Mouse (Mus musculus) MEL (cell line): ENCODE results near the gene Slc29a3. TPM values are rescaled to one million over a fixed set of nuclear protein-coding genes. Genes with fewer than 3 reads are reported as not detected.

ENCODE experiments used
- DNase-seq: peaks from one replicate; pipeline ENCODE4 v3.0.0; 2011; ENCODE audit warnings: low read depth, low spot score
- H3K27ac ChIP-seq: 2 replicates; pipeline ENCODE4 v1.5.1; 2012; ENCODE audit warnings: low read depth, mild to moderate bottlenecking, control low read depth, low read length, moderate library complexity; ENCODE audit not compliant: control insufficient read depth
- H3K27me3 ChIP-seq, 2 experiments: fragments of 150-350 bp in 1 of 2; sonication (generic) in 1 of 2; 2 replicates each; pipeline ENCODE4 v1.6.1; 2012; ENCODE audit warnings: low read length in 2 of 2, mild to moderate bottlenecking in 2 of 2, improper control_type of control experiment in 1 of 2, moderate library complexity in 1 of 2; ENCODE audit not compliant: insufficient read depth in 2 of 2, control insufficient read depth in 1 of 2
- H3K36me3 ChIP-seq, 2 experiments: 2 replicates each; pipeline ENCODE4 v1.6.1; 2012 to 2014; ENCODE audit warnings: low read length in 2 of 2, improper control_type of control experiment in 1 of 2, inconsistent platforms in 1 of 2, mild to moderate bottlenecking in 1 of 2; ENCODE audit not compliant: insufficient read depth in 2 of 2, control insufficient read depth in 1 of 2
- H3K4me1 ChIP-seq, 2 experiments: fragments of 150-350 bp in 1 of 2; sonication (generic) in 1 of 2; 2 replicates each; pipeline ENCODE4 v1.6.1; 2012; ENCODE audit warnings: low read length in 2 of 2, improper control_type of control experiment in 1 of 2, mild to moderate bottlenecking in 1 of 2; ENCODE audit not compliant: insufficient read depth in 2 of 2, control insufficient read depth in 1 of 2
- H3K4me3 ChIP-seq, 2 experiments: fragments of 150-350 bp in 1 of 2; sonication (generic) in 1 of 2; 2 replicates each; pipeline ENCODE4 v1.5.1; 2012; ENCODE audit warnings: low read depth in 2 of 2, low read length in 2 of 2, mild to moderate bottlenecking in 2 of 2, moderate library complexity in 2 of 2, control low read depth in 1 of 2, improper control_type of control experiment in 1 of 2; ENCODE audit not compliant: control insufficient read depth in 1 of 2, insufficient read depth in 1 of 2
- H3K79me2 ChIP-seq: 2 replicates; pipeline ENCODE4 v1.6.1; 2012; ENCODE audit warnings: mild to moderate bottlenecking, low read length, moderate library complexity; ENCODE audit not compliant: control insufficient read depth, poor library complexity, insufficient read depth
- H3K9ac ChIP-seq: 2 replicates; pipeline ENCODE4 v1.6.1; 2012; ENCODE audit warnings: low read depth, mild to moderate bottlenecking, control low read depth, low read length, moderate library complexity; ENCODE audit not compliant: control insufficient read depth, poor library complexity, severe bottlenecking
- H3K9me3 ChIP-seq: fragments of 150-350 bp; sonication (generic); replicated peaks from 2 replicates; pipeline ENCODE4 v1.6.1; 2012; ENCODE audit warnings: mild to moderate bottlenecking, low read length, improper control_type of control experiment, moderate library complexity; ENCODE audit not compliant: insufficient read depth
- BHLHE40 ChIP-seq: IDR thresholded peaks from 2 replicates; pipeline ENCODE4 v1.6.1; 2012; ENCODE audit warnings: low read depth, mild to moderate bottlenecking, inconsistent platforms, low read length, improper control_type of control experiment, borderline replicate concordance
- E2F4 ChIP-seq: IDR thresholded peaks from 2 replicates; pipeline ENCODE4 v1.6.1; 2011; ENCODE audit warnings: low read depth, low read length, improper control_type of control experiment, borderline replicate concordance
- EP300 ChIP-seq, 2 experiments: IDR thresholded peaks; 2 replicates each; pipeline ENCODE4 v1.6.1; 2011; ENCODE audit warnings: improper control_type of control experiment in 2 of 2, low read length in 2 of 2, low read depth in 1 of 2, mild to moderate bottlenecking in 1 of 2
- ETS1 ChIP-seq: IDR thresholded peaks from 2 replicates; pipeline ENCODE4 v1.6.1; 2012; ENCODE audit warnings: low read depth, mild to moderate bottlenecking, inconsistent platforms, low read length, improper control_type of control experiment, moderate library complexity
- GABPA ChIP-seq: IDR thresholded peaks from 2 replicates; pipeline ENCODE4 v1.6.1; 2012; ENCODE audit warnings: low read depth, mild to moderate bottlenecking, inconsistent platforms, low read length, improper control_type of control experiment, moderate library complexity
- GATA1 ChIP-seq: IDR thresholded peaks from 2 replicates; pipeline ENCODE4 v1.6.1; 2011; ENCODE audit warnings: low read depth, low read length, improper control_type of control experiment
- JUND ChIP-seq: IDR thresholded peaks from 2 replicates; pipeline ENCODE4 v1.6.1; 2011; ENCODE audit warnings: low read depth, mild to moderate bottlenecking, improper control_type of control experiment, low read length
- KAT2A ChIP-seq: conservative IDR thresholded peaks from 2 replicates; pipeline ENCODE4 v1.6.1; 2012; ENCODE audit warnings: low read depth, low read length, improper control_type of control experiment, inconsistent platforms
- MAZ ChIP-seq: IDR thresholded peaks from 2 replicates; pipeline ENCODE4 v1.6.1; 2012; ENCODE audit warnings: low read depth, mild to moderate bottlenecking, inconsistent platforms, low read length, improper control_type of control experiment
- MEF2A ChIP-seq: IDR thresholded peaks from 2 replicates; pipeline ENCODE4 v1.6.1; 2014; ENCODE audit warnings: low read depth, mild to moderate bottlenecking, inconsistent platforms, low read length, improper control_type of control experiment; ENCODE audit not compliant: poor library complexity, insufficient replicate concordance, severe bottlenecking; ENCODE audit errors: extremely low read depth
- MXI1 ChIP-seq: IDR thresholded peaks from 2 replicates; pipeline ENCODE4 v1.6.1; 2011; ENCODE audit warnings: mild to moderate bottlenecking, low read depth, low read length, improper control_type of control experiment
- MYB ChIP-seq: IDR thresholded peaks from 2 replicates; pipeline ENCODE4 v1.6.1; 2011; ENCODE audit warnings: mild to moderate bottlenecking, low read depth, low read length, improper control_type of control experiment
- NELFE ChIP-seq: IDR thresholded peaks from 2 replicates; pipeline ENCODE4 v1.6.1; 2011; ENCODE audit warnings: low read depth, low read length, improper control_type of control experiment
- NRF1 ChIP-seq: IDR thresholded peaks from 2 replicates; pipeline ENCODE4 v1.6.1; 2014; ENCODE audit warnings: low read depth, mild to moderate bottlenecking, inconsistent platforms, low read length, improper control_type of control experiment, moderate library complexity; ENCODE audit not compliant: poor library complexity, insufficient read depth, severe bottlenecking
- POLR2A ChIP-seq, 2 experiments: IDR thresholded peaks; 2 replicates each; pipeline ENCODE4 v1.6.1; 2011 to 2012; ENCODE audit warnings: low read length in 2 of 2, mild to moderate bottlenecking in 2 of 2, control low read depth in 1 of 2, improper control_type of control experiment in 1 of 2, low read depth in 1 of 2, moderate library complexity in 1 of 2; ENCODE audit not compliant: control insufficient read depth in 1 of 2, insufficient read depth in 1 of 2, poor library complexity in 1 of 2
- POLR2AphosphoS2 ChIP-seq: IDR thresholded peaks from 2 replicates; pipeline ENCODE4 v1.6.1; 2011; ENCODE audit warnings: low read length, improper control_type of control experiment
- POLR2AphosphoS5 ChIP-seq: IDR thresholded peaks from 2 replicates; pipeline ENCODE4 v1.6.1; 2012; ENCODE audit warnings: low read depth, borderline replicate concordance, mild to moderate bottlenecking, inconsistent platforms, low read length, moderate library complexity, mixed read lengths
- RCOR1 ChIP-seq: IDR thresholded peaks from 2 replicates; pipeline ENCODE4 v1.6.1; 2012; ENCODE audit warnings: low read depth, mild to moderate bottlenecking, inconsistent platforms, low read length, improper control_type of control experiment
- SMC3 ChIP-seq: IDR thresholded peaks from 2 replicates; pipeline ENCODE4 v1.6.1; 2011; ENCODE audit warnings: low read depth, low read length, improper control_type of control experiment
- TAL1 ChIP-seq: IDR thresholded peaks from 2 replicates; pipeline ENCODE4 v1.6.1; 2012; ENCODE audit warnings: mild to moderate bottlenecking, inconsistent platforms, low read length, moderate library complexity, mixed read lengths
- UBTF ChIP-seq: IDR thresholded peaks from 2 replicates; pipeline ENCODE4 v1.6.1; 2012; ENCODE audit warnings: low read depth, mild to moderate bottlenecking, inconsistent platforms, low read length, improper control_type of control experiment, moderate library complexity, borderline replicate concordance; ENCODE audit not compliant: insufficient read depth
- USF1 ChIP-seq: IDR thresholded peaks from 2 replicates; pipeline ENCODE4 v1.6.1; 2014; ENCODE audit warnings: low read depth, mild to moderate bottlenecking, inconsistent platforms, low read length, improper control_type of control experiment, moderate library complexity
- USF2 ChIP-seq, 2 experiments: IDR thresholded peaks; 2 replicates each; pipeline ENCODE4 v1.6.1; 2011 to 2012; ENCODE audit warnings: improper control_type of control experiment in 2 of 2, low read length in 2 of 2, borderline replicate concordance in 1 of 2, inconsistent platforms in 1 of 2, low read depth in 1 of 2, mild to moderate bottlenecking in 1 of 2; ENCODE audit not compliant: insufficient read depth in 1 of 2
- ZC3H11A ChIP-seq: IDR thresholded peaks from 2 replicates; pipeline ENCODE4 v1.6.1; 2012; ENCODE audit warnings: low read depth, mild to moderate bottlenecking, inconsistent platforms, low read length, improper control_type of control experiment
- ZKSCAN1 ChIP-seq: IDR thresholded peaks from 2 replicates; pipeline ENCODE4 v1.6.1; 2012; ENCODE audit warnings: low read depth, mild to moderate bottlenecking, inconsistent platforms, low read length, improper control_type of control experiment, moderate library complexity
- ZNF384 ChIP-seq: IDR thresholded peaks from 2 replicates; pipeline ENCODE4 v1.6.1; 2012; ENCODE audit warnings: low read depth, mild to moderate bottlenecking, inconsistent platforms, low read length, improper control_type of control experiment
- polyA plus RNA-seq, 2 experiments: library from polyadenylated mRNA; stranded (reverse) in 1 of 2; unstranded in 1 of 2; fragments of >175 nt in 1 of 2; fragments of >200 nt in 1 of 2; gene quantifications; 2 replicates each; pipeline versions ENCODE4 v1.2.1 to v1.2.4; 2012; ENCODE audit warnings: low replicate concordance in 2 of 2, low read depth in 1 of 2; ENCODE audit not compliant: insufficient read length in 2 of 2, insufficient read depth in 1 of 2, missing spikeins in 1 of 2
- total RNA-seq: library from RNA; depleted of rRNA; stranded (reverse); fragments of 300-350 nt; gene quantifications from 2 replicates; pipeline ENCODE4 v1.2.3, GENCODE M21; 2012

Slc29a3 gene
- total and polyA plus RNA-seq, 3 experiments: 2.4 to 46.0 (median 7.7) TPM

- DNase-seq: no peak
- no peaks in the 10 kb centered on the region for H3K79me2 ChIP-seq
- TF ChIP-seq POLR2A (IDR thresholded peaks at IDR 0.05; ENCODE audit: control insufficient read depth in 1 of 2, insufficient read depth in 1 of 2, low read depth in 1 of 2, low read length in 2 of 2, poor library complexity in 1 of 2) (no peak), MEF2A (no peak), ZKSCAN1 (no peak), E2F4 (no peak), POLR2AphosphoS5 (no peak), KAT2A (no peak), ZNF384 (no peak), MAZ (no peak), EP300 (IDR thresholded peaks at IDR 0.05; ENCODE audit: low read depth in 1 of 2, low read length in 2 of 2) (no peak), USF2 (IDR thresholded peaks at IDR 0.05; ENCODE audit: borderline replicate concordance in 1 of 2, insufficient read depth in 1 of 2, low read depth in 1 of 2, low read length in 2 of 2) (no peak), GABPA (no peak), RCOR1 (no peak), MYB (no peak), MXI1 (no peak), JUND (no peak), GATA1 (no peak), ZC3H11A (no peak), USF1 (no peak)
- H3K9ac ChIP-seq: no peak overlapping the region
- H3K4me3 ChIP-seq: no peak overlapping the region
- peaks cover 0 to 4% of the 10 kb centered on the region in 2 experiments; a peak in 2 of 4 replicates for H3K4me1 ChIP-seq
- H3K36me3 ChIP-seq: no peaks in the 10 kb centered on the region
- H3K27ac ChIP-seq: no peak overlapping the region
- no peaks in the 10 kb centered on the region for H3K27me3 ChIP-seq
- H3K9me3 ChIP-seq: no peaks in the 10 kb centered on the region
These were observed 25.3 kb downstream of the Slc29a3 start for GRCm38 (mm10) chr10:60727301-60727700.

DNA sequence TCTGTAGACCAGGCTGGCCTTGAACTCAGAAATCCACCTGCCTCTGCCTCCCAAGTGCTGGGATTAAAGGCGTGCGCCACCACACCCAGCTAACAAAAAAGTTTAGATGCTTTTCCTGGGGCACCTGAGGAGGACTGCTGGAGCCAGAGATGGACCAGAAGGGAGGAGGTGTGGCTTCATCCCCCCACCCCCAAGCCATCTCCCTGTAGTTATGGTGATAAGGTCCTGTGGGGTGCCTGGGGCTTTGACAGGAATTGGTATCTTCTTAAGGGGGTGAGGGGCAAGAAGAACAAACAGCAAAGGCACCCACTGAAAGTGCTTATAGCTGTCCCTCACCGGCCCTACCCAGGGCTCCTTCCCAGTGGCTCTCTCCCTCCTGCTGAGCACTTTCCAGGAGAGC, 25.7 kb downstream of the Slc29a3 start:
- H3K9me3 ChIP-seq: no peaks in the 10 kb centered on the region

More for the DNA sequence above, 25.7 kb downstream of the Slc29a3 start:
- Histone ChIP-seq H3K4me1 (peaks cover 0 to 4% of the 10 kb centered on the region in 2 experiments; a peak in 2 of 4 replicates), H3K36me3 (no peaks in the 10 kb centered on the region), H3K27me3 (no peaks in the 10 kb centered on the region), H3K9ac (no peak overlapping the region), H3K4me3 (no peak overlapping the region), H3K27ac (no peak overlapping the region), H3K79me2 (no peaks in the 10 kb centered on the region)
- TF ChIP-seq KAT2A: no peak
- TF ChIP-seq EP300 (IDR thresholded peaks at IDR 0.05; ENCODE audit: low read depth in 1 of 2, low read length in 2 of 2): no peak
- no peak for TF ChIP-seq SMC3
- TF ChIP-seq POLR2A (IDR thresholded peaks at IDR 0.05; ENCODE audit: control insufficient read depth in 1 of 2, insufficient read depth in 1 of 2, low read depth in 1 of 2, low read length in 2 of 2, poor library complexity in 1 of 2): no peak
- no peak for TF ChIP-seq NRF1
- no peak for TF ChIP-seq UBTF
- TF ChIP-seq MXI1: no peak
- TF ChIP-seq POLR2AphosphoS2: no peak
- no peak for TF ChIP-seq TAL1
- TF ChIP-seq BHLHE40: no peak
- no peak for TF ChIP-seq NELFE
- no peak for TF ChIP-seq ETS1
- TF ChIP-seq USF1: no peak
- TF ChIP-seq, all 39 proteins: peak for 0
- no peak for DNase-seq
